Mouse (Mus musculus) left cerebral cortex, adult 8-10 months (tissue): Measurements from ENCODE around the gene Btbd11. TPM values are rescaled to one million over a fixed set of nuclear protein-coding genes. Genes with fewer than 3 reads are reported as not detected.

Source experiments
- DNase-seq, 2 experiments: peaks; one replicate each; pipeline ENCODE4 v3.0.0; 2022; ENCODE audit warnings: low spot score in 2 of 2
- total RNA-seq, 4 experiments: library from RNA; stranded (reverse); gene quantifications; 2 replicates each; pipeline ENCODE4 v1.2.4; 2022

The Btbd11 gene
- total RNA-seq, result 10 to 100 TPM; 21.3 to 31.7 (median 27.6) TPM

GRCm38 (mm10) chr10:85386605-85387218, at the start of gene Btbd11:
TSS of gene Btbd11 (plus strand) at chr10:85386814.
- DNase-seq, result peak; percentile 60 to 79

- DNase-seq, result no peak
These were observed 47.9 kb upstream of the Btbd11 start for GRCm38 (mm10) chr10:85338733-85339132.

GRCm38 (mm10) chr10:85341867-85342266, 44.7 kb upstream of the Btbd11 start:
- DNase-seq, result no peak

- DNase-seq, result no peak
These were observed 39.4 kb upstream of the Btbd11 start for GRCm38 (mm10) chr10:85347171-85347570.

- no peak for DNase-seq
These were observed 34.1 kb upstream of the Btbd11 start for GRCm38 (mm10) chr10:85352505-85352904.

GRCm38 (mm10) chr10:85354270-85354669, 32.3 kb upstream of the Btbd11 start:
- no peak for DNase-seq

- no peak for DNase-seq
These were observed 27.0 kb upstream of the Btbd11 start for GRCm38 (mm10) chr10:85359501-85360066.

GRCm38 (mm10) chr10:85362766-85363442, 23.7 kb upstream of the Btbd11 start:
- no peak for DNase-seq

GRCm38 (mm10) chr10:85366876-85367275, 19.7 kb upstream of the Btbd11 start:
- no peak for DNase-seq

- no peak for DNase-seq
These were observed 15.3 kb upstream of the Btbd11 start for GRCm38 (mm10) chr10:85371309-85371708.

- DNase-seq, result no peak
These were observed 14.5 kb upstream of the Btbd11 start for GRCm38 (mm10) chr10:85372108-85372507.

- no peak for DNase-seq
These were observed 7.6 kb upstream of the Btbd11 start for GRCm38 (mm10) chr10:85378972-85379371.

GRCm38 (mm10) chr10:85382981-85383380, 3.6 kb upstream of the Btbd11 start:
- no peak for DNase-seq

GRCm38 (mm10) chr10:85387219-85388070, 831 bp downstream of the Btbd11 start:
- DNase-seq, result peak; percentile 13 to 18

GRCm38 (mm10) chr10:85388071-85388750, 1.6 kb downstream of the Btbd11 start:
- no peak for DNase-seq

GRCm38 (mm10) chr10:85388751-85389115, 2.1 kb downstream of the Btbd11 start:
- DNase-seq, result no peak

- DNase-seq, result no peak
These were observed 2.9 kb downstream of the Btbd11 start for GRCm38 (mm10) chr10:85389286-85390139.

GRCm38 (mm10) chr10:85393016-85393415, 6.4 kb downstream of the Btbd11 start:
- no peak for DNase-seq

- DNase-seq, result no peak
These were observed 7.9 kb downstream of the Btbd11 start for GRCm38 (mm10) chr10:85394558-85394957.

- DNase-seq, result no peak
These were observed 24.5 kb downstream of the Btbd11 start for GRCm38 (mm10) chr10:85411120-85411519.
